Mouse (Mus musculus): ENCODE data around the gene Gm5414.

Gm5414 gene

DNA sequence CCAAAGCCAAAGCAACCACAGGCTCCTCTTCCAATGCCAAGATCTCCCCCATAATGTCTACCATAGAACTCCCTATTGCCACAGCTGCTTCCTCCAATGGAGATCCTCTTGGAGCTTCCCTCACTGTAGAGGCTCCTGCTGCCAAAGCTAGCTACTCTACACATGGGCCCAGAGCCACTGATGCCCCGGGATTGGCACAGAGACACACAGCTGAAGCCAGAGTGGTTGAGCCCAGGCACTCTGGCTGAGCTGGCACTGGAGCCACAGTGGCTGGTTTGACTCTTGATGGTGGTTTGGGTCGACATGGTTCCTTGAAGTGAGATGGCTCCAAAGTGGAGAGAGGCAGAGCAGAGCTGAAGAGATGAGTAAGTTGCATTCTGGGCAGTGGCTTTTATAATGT lies at the start of gene Gm5414:
Gene Gm5414 (minus strand): TSS at position 305 of the 400 bp plus-strand sequence.
- DNase-seq: no peak

DNA sequence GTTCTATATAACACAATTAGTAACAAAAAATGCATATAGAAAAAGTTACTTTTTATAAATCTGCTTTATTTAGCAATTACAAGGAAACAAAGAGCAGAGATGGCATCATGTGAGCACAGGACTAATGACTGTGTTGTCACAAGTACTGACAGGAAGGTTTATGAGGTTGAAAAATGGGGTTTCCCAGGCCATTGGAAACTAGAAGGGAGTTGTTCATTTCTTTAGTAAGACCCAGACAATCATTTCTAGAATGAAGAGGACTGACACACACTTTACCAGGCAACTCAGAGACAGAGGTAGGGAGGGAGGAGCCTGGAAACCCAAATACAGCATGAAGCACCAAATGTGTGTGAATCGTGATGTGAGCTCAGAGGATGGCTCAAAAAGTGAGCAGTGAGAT lies 48.0 kb upstream of the Gm5414 start:
- no peak for DNase-seq

DNA sequence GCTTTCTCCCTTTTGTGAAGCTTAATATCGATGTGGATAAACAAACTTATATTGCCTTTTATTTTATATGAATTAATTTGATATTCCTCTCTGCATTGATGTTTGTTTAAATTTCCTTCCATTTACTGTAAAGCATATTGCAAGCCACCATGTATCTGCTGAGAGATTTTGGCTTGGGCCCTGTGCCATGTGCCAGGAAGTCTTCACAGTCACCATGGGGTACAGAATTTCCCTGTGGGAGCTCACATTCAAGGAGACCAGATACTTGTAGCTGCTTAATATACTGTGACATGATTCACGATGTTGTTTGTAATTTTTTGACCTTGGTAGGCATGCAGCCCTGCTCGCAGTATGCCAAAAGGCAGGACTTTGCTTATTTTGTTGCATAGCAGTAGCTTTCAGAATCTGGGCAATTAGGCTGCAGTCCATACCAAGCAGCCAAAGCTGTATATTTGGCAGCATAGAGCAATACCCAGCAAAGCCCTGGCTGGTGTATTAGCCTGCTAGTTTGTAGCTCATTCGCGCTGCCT lies 24.8 kb upstream of the Gm5414 start:
- DNase-seq: no peak

DNA sequence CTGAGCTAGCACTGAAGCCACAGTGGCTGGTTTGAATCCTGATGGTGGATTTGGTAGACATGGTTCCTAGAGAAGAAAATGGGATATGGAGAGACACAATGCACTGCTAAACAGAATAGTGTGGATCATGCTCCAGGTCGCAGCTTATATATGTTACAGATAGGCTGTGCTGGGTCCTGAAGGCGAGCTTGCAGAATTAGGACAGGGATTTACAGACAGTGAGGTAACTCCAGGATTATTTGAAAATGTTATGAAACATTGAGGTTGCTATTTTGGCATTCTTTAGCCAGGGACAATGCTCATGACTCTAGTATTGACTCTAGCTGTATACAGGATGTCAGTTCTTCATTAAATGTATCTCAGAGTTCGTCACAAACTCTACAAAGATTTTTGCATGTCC lies 19.3 kb upstream of the Gm5414 start, which contains the start of gene Gm5478:
Gene Gm5478 (minus strand): TSS at position 101 of the 400 bp plus-strand sequence.
- DNase-seq: no peak

DNA sequence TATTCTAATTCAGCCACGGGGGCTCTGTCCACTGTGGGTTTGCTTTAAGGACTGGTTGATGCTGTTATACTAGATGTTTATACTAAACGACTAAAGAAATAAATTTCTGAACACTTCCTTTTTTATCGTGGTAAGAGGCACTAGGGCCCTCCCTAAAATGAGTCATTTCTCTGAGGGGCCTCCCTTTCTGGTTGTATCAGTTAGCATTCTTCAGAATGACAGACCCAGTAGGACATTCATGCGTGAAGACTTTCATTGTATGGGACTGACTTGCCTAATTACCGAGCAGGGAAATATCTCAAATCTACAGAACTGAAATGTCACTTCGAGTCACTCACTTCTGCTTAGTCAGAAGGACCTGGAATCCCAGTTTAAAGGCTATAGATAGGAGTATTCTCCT lies 28.9 kb downstream of the Gm5414 start:
- no peak for DNase-seq

DNA sequence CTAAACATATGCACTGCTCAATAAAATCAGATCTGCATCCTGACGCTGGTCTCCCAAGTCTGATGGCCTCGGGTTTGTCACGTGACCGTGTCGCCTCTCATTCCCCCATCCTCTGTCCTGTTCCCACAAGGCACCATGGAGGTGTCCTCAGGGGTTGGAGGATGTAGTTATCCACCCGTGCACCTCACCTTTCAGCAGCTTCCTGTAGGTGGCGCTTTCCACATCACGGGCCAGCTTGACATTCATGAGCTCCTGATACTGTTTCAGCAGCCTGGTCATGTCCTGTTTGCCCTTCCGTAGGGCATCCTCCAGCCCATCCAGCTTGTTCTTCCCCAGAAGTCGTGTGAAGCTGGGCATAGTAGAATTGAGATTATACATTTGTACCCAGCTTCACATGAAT lies 39.8 kb downstream of the Gm5414 start:
- no peak for DNase-seq

DNA sequence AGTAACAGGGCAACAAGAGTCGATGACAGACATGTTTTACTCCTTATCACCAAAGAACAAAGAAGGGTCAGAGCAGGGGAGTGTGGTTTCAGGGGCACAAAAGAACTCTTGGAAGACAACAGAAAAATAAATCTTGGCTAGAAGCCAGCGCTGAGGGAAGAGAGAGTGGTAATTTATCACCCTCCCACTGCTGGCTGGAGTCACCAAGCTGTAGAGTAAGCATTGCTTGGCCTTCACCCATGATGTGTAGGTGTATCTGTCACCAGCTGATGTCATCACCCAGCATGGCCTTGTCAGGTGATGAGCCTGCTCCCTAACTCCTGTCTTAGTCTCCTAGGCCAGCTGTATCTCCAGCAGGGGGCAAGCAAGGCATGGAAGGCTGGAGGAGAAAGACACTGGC lies 43.5 kb downstream of the Gm5414 start:
- no peak for DNase-seq

DNA sequence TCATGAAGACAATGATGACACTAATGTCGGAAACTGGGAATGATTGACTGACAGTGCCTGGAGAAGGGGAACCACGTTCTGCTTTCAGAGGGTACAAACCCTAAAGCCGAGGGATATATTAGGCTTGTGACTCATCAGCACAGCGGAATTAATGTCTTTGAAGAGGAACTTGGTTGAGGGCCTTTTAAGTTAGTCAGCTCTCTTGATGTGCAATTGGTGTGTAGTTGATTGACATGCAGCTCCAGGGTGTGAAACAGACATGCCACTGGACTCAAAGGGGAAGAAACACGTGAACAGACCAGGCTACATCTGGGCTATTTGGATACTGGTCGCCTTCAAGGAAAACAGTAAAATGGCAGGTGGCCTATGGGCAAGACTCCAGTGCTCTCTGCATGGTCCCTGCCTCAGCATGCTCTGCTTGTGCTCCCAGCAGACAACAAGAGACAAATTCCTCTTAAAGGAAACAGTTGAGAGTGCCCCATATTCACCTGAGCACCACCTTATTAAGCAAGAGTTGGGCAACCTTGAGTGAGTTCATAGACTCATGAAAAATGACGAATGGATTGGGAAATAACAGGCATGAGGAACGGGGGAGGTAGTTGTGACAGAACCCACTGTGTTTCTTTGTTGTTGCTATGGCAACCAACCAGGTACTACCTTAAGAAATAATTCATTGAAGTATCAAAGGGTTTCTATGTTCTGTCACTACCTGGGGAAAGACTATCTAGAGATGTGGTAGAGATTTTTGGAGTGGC lies 44.6 kb downstream of the Gm5414 start:
- no peak for DNase-seq

DNA sequence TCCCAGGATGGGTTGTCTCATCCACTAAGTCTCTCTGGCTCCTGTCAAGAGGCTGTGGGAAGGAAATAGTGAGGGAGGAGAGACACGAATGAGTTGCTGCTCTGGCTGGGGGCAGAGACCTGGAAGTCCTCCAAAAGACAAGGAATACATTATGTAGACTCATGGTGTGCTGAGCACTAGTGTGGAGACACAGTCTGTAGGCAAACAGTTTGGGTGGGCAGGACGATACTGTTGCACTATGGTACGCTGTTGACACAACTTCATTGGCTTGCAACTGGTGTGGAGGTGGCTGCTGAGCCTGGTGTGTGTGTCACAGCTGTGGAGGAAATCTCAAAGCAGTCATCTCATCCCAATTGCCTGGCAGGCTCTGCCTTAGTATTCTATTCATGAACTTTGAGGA lies 46.3 kb downstream of the Gm5414 start:
- DNase-seq: no peak

DNA sequence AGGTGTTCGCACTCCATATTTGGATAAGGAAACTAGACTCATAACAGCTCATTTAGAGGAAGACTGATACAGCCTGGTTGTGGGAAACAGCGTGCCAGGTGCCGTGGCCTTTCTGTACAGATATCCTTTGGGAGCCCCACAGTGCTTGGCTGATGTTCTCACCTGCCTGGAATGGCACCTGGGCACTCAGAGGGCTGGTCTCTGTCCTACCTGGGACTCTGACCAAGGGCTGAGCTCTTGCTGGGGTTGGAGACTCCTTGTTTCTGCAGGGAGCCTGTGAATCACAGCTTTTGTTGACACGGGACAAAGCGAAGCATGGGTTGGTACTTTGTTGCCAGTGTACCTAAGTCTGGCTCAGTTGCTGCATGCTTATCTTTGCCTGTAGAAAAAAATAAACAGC lies 52.5 kb downstream of the Gm5414 start:
- DNase-seq: no peak
